Mouse (Mus musculus): Measurements from ENCODE around the gene Mtg2. TPM values are rescaled to one million over a fixed set of nuclear protein-coding genes. Genes with fewer than 3 reads are reported as not detected.

Mtg2 gene
- 17.7 and 21.4 TPM in 2 replicates for polyA plus RNA-seq (2021; fragmentation: Nextera tagmentation)
- long read RNA-seq, experiment 1, transcript Mtg2-202 (7 exons, 1,444 nt): major isoform, 8 of 94 reads
- long read RNA-seq, experiment 1, partial matches to known transcripts: 12 of 94 reads
- long read RNA-seq, experiment 1, other reads (novel, unspliced or antisense): 73 of 94 reads
- long read RNA-seq, experiment 2, partial matches to known transcripts: 6 of 41 reads
- long read RNA-seq, experiment 2, other reads (novel, unspliced or antisense): 33 of 41 reads

GRCm38 (mm10) chr2:180070481-180071453, at the start of gene Mtg2:
Mtg2 (plus strand) TSS chr2:180070588.

GRCm38 (mm10) chr2:180024401-180025098, 45.8 kb upstream of the Mtg2 start, which contains the start of gene Lsm14b:
Lsm14b (plus strand) TSS chr2:180024987.

GRCm38 (mm10) chr2:180042256-180042857, 28.0 kb upstream of the Mtg2 start, which contains the start of the genes Psma7 and Ss18l1:
Psma7 (minus strand) TSS chr2:180042433.
Ss18l1 (plus strand) TSS chr2:180042509.

GRCm38 (mm10) chr2:180103978-180104658, 33.7 kb downstream of the Mtg2 start, which contains the start of gene Hrh3:
Hrh3 (minus strand) TSS chr2:180104488.

GRCm38 (mm10) chr2:180118661-180119438, 48.5 kb downstream of the Mtg2 start, which contains the start of gene Osbpl2:
Osbpl2 (plus strand) TSS chr2:180119306.

Other genes starting within 250 kb of the Mtg2 start
- gene Taf4, start 93.9 kb upstream of the Mtg2 start, polyA plus RNA-seq (2021; fragmentation: Nextera tagmentation): 0.85 and 1.2 TPM in 2 replicates
- gene Lsm14b, start 45.6 kb upstream of the Mtg2 start, polyA plus RNA-seq (2021; fragmentation: Nextera tagmentation): 2.1 and 2.7 TPM in 2 replicates
- gene Psma7, start 28.2 kb upstream of the Mtg2 start, polyA plus RNA-seq (2021; fragmentation: Nextera tagmentation): 600 and 641 TPM in 2 replicates
- gene Ss18l1, start 28.1 kb upstream of the Mtg2 start, polyA plus RNA-seq (2021; fragmentation: Nextera tagmentation): 13.3 and 16.0 TPM in 2 replicates
- 52.0 and 77.2 TPM in 2 replicates for gene Hrh3, start 33.9 kb downstream of the Mtg2 start, polyA plus RNA-seq (2021; fragmentation: Nextera tagmentation)
- 23.2 and 33.8 TPM in 2 replicates for gene Osbpl2, start 48.7 kb downstream of the Mtg2 start, polyA plus RNA-seq (2021; fragmentation: Nextera tagmentation)
- 113 and 133 TPM in 2 replicates for gene Adrm1, start 100.9 kb downstream of the Mtg2 start, polyA plus RNA-seq (2021; fragmentation: Nextera tagmentation)
- gene Lama5, start 155.3 kb downstream of the Mtg2 start, polyA plus RNA-seq (2021; fragmentation: Nextera tagmentation): 0.70 and 0.72 TPM in 2 replicates
- 2,420 and 3,364 TPM in 2 replicates for gene Rps21, start 186.8 kb downstream of the Mtg2 start, polyA plus RNA-seq (2021; fragmentation: Nextera tagmentation)
- 5.1 and 6.5 TPM in 2 replicates for gene Cables2, start 202.9 kb downstream of the Mtg2 start, polyA plus RNA-seq (2021; fragmentation: Nextera tagmentation)
- not detected in 2 replicates for gene Rbbp8nl, start 219.3 kb downstream of the Mtg2 start, polyA plus RNA-seq (2021; fragmentation: Nextera tagmentation)